Mouse (Mus musculus) left cerebral cortex, postnatal 4 days (tissue): ENCODE measurements around the gene Acot10. TPM values are rescaled to one million over a fixed set of nuclear protein-coding genes. Genes with fewer than 3 reads are reported as not detected.
"Not testable (repeated sequence)": the region's sequence is repeated elsewhere in the genome, so short reads cannot be mapped to it uniquely, and the experiment has no call there.

Source experiments
- DNase-seq: peaks from one replicate; pipeline ENCODE4 v3.0.0-alpha.2; 2022
- intact Hi-C: fragments of 180-260 bp; cut with DNase I; formaldehyde crosslinking; loops from one replicate; pipeline ENCODE4 v1.15.1; 2025
- total RNA-seq, 2 experiments: library from RNA; stranded (reverse); gene quantifications; 2 replicates each; pipeline ENCODE4 v1.2.3; 2021

The Acot10 gene
- not detected for total RNA-seq

DNA sequence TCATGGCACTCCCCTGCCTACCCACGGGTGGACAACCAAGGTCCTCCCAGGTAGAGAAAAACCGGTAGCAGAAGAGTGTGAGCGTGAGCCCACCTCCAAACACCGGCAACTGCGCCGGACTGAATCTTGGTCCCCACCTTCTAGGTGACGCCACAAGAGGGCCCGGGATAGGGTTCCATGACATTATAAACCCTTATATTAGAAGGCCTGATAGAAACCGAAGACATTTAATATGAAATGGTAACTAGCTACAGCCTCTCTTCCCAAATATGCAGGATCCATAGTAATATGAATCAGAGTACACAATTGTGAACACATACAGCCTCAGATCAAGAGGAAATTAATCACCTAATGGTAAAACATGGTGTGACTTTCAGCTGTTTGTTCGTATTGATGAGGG, at the start of gene Acot10:
Gene Acot10 (minus strand): TSS at position 101 of the 400 bp plus-strand sequence.
- no peak for DNase-seq
- intact Hi-C loops = no loop called here

DNA sequence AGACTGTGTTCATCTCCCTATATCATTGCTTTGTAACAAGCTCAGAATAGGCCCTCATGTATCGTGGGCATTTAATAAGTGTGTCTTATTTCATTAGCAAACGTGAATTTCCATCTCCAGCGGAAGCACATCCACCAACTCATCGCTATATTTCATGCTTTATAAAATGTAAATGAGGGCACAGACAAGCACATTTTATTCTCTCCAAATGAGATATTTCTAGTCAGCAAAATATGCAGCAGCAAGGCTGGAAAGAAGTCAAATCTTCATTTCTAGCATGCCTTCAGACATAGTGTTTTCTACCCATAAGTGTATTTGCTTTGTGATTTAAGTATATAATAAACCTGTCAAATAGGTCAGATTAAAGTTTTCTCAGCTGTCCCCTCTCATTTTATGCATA, 45.3 kb upstream of the Acot10 start:
- intact Hi-C loops = no loop called here
- no peak for DNase-seq

DNA sequence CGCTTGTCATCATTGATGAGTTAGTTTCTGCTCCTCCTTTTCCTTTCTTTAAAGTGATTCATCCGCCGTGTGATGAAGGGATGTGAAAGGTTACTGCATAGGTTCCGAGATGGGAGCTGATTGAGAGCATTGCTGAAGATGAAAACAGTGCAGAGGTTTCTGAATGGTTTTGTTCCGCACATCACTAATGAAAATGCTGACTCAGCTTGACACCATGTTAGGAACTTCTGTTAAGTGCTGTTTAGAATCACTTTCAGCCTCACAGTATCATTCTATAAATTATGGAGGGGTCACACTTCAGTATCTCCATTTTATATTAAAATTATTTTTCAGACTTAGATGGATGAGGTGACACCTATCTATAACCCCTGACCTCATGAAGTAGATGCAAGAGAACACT, 29.7 kb upstream of the Acot10 start:
- intact Hi-C loops = no loop called here

DNA sequence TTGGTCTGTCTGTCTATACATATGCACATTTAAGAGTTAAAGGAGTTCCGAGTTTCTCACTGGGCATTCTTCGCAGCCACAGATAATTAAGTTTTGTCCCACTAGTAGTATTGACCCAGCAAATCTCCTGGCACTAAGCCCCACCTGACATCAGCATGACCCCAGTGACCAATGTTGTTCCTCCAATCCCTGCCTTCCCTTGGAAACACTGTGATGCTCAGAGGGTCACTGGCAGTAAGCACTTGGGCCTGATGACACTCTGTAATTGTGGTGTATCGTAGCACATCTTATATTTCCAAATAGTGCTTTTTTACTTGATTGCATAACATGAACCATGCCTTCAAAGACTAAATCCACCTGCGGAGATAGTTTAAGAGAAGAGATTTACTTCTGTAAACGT, 17.6 kb upstream of the Acot10 start:
- no peak for DNase-seq
- intact Hi-C loops = no loop called here

More for the DNA sequence above, 29.7 kb upstream of the Acot10 start:
- DNase-seq = no peak

DNA sequence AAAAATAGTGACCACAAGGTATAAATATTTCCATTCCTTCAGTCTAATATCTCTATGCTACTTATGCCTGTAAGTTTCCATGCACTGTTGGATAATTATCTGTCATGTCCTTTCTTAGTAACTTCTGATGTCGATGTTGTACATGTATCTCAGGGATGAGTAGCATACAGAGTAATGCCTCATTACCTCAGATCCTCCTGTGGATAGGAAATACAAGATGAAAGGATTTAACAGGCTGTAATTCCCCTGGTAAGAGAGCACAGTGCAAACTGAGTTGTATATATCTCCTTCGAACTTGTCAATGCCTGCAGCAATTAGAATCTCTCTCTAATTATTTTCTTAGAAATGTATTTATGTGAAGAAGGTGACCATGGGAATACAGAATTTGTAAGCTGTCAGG, 16.2 kb upstream of the Acot10 start:
- intact Hi-C loops = no loop called here
- no peak for DNase-seq

- DNase-seq, intact Hi-C loops: not testable (repeated sequence)
Measured at GRCm38 (mm10) chr15:20669507-20669906, 3.0 kb upstream of the Acot10 start.

DNA sequence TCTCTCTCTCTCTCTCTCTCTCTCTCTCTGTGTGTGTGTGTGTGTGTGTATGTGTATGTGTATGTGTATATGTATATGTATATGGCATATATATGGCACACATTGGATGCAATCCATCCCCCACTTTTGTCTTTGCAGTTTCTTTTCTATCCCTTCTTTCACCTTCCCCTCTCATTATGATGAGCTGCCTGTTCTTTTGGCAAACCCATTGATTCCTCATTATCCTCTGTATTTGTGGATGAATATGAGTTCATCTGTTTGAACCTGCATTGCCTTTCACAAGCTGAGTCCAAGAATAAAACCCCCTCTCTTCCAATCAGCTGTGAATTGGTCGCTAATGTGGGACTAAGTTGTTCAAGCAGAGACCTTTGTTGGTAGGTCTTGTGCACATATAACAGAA, 1.4 kb upstream of the Acot10 start:
- intact Hi-C loops = no loop called here
- DNase-seq = no peak

DNA sequence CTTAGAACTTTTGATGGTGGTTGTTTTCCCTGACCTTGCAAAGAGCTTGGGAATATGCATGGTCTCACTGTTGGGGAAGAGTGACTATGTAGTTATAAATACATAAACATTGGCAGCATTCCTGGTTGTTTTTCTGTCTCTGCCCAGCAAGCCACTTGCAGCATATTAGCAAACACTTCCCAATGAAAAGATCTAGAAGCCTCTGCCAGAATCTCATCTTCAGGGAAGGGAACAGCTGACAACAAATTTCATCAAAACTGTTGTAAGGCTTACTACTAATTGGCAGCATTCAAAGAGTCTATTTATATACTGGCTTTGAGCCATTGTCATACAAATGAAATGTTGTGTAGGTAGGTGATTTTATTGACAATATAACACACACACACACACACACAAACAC, 800 bp upstream of the Acot10 start:
- intact Hi-C loops = no loop called here
- no peak for DNase-seq

DNA sequence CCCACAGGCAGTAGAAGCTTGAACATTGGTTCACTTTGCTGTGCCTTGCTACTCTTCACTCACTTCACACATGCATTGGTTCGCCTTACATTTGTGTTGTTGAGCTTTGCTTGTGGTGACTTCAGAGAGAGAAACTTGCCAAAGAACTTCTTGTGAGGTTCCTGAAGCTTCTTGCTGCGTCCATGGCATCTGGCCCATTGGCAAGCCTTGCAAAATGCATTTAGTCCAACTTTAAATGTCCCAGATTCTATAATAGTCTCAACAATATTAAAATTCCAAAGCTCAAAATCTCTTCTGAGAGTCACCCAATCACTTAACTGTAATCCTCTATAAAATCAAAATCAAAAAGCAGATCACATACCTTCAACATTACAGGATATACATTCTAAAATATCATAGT, 6.3 kb downstream of the Acot10 start:
- DNase-seq = no peak
- intact Hi-C loops = no loop called here

GRCm38 (mm10) chr15:20642905-20643414, 23.6 kb downstream of the Acot10 start:
- intact Hi-C loops = no loop called here
- DNase-seq = no peak

DNA sequence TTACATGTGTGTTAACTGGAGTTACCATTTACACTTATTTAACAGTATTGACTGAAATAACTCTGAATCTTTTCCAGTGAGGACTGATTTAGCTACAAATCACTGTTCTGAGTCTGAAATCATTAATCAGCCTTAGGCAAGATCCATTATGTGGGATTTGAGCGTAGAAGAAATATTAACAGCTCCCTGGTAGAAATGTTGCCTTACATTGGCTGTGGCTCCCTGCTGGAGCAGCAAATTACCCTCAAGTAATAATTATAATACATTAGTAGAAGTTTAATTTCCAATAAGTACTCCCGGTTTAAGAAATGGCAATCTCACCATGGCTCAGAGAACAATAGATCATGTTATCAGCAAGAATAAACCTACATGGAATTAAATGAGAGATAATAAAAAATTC, 27.4 kb downstream of the Acot10 start:
- intact Hi-C loops = no loop called here

GRCm38 (mm10) chr15:20634593-20634992, 32.0 kb downstream of the Acot10 start:
- intact Hi-C loops = no loop called here
- no peak for DNase-seq

More for the DNA sequence above, 27.4 kb downstream of the Acot10 start:
- DNase-seq = no peak

Other genes with a start within 250 kb of the Acot10 start
- gene Cdh12, start 217.5 kb downstream of the Acot10 start, total RNA-seq = 10 to 100 TPM; 30.1 to 35.4 TPM